Mouse (Mus musculus) embryo, embryonic 11 days (tissue): Measurements from ENCODE around the gene Dmrt3.

Experiments
- DNase-seq: peaks from one replicate; pipeline ENCODE4 v3.0.0-alpha.2; 2015

Dmrt3 gene

DNA sequence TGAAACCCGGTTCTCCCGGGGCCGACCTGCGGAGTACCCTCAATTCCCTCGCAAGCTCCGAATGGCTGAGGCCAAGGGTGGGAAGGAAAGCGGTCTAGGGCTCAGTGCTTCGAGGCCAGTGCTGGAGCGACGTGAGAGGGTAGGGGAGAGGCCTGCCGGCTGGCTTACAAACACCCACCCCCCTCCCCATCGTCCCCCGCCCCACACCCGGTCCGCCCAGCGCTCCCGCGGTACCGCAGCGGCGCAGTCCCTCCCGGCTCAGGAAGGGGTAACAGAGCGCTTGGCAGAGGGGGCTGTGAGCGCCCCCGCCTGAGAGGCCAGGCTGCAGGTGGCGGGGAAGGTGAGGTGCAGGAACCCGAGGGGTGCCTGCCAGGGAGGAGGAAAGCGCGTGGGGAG, at the start of gene Dmrt3:
TSS of gene Dmrt3 (plus strand) at position 287 of the 396 bp plus-strand sequence.
- DNase-seq, result peak; percentile 66

GRCm38 (mm10) chr19:25564430-25564829, 45.7 kb upstream of the Dmrt3 start:
- DNase-seq, result no peak

DNA sequence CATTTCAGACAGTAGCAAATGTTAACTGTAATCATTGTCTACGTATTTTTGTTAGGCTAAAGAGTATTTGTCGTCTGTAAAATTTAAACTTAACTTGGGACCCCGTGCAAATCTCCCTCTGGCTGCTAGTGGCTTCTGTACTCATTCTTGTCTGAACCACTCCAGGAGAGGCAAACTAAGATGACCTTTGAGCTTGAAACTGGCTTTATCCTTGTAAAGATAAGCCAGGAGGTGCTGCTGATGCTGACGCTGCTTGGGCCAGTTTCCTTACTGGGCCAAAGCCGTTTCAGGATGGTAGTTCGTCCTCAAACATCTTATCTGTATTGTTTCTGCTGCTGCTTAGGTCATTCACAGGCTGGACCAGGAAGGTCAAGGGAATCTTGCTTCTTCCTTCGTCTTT, 40.3 kb upstream of the Dmrt3 start:
- no peak for DNase-seq

DNA sequence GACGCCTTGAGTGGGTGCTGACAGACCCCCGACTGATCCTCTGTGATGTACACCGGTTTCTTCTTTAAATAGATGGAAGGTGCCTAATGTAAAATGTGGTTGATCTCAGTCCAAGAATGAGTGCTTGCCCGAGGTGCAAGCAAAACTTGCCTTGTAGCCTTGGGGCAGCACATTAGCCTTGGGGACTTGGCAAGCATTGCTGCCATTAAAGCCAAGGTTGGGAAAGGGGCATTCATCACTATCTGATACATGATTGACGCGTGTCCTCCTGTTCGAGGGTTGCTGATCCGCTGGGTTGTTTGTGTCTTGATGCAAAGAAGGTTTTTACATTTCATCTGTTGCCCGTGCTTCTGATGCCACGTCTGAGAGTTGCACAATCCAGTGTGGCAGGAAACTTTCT, 35.7 kb upstream of the Dmrt3 start:
- no peak for DNase-seq

GRCm38 (mm10) chr19:25574981-25575814, 34.9 kb upstream of the Dmrt3 start:
- peak; percentile 43 for DNase-seq

DNA sequence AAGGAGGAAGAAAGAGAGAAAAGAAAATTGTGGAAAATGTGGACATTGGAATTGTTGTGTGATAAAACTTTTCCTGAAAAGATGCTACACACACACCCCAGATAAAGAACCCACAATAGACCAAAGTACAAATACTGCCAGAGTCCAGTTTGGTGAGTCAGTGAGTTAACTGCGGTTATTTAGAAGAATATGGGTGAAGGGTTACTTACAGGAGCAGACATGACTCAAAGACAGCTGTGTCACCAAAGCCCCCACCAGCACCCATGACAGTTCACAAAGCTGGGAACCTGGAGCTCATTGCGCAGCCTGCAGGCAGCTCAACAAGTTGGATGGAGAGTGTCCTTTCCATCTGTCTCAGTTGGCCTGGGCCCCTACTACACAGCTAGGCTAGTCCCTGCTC, 31.7 kb upstream of the Dmrt3 start:
- DNase-seq, result no peak

DNA sequence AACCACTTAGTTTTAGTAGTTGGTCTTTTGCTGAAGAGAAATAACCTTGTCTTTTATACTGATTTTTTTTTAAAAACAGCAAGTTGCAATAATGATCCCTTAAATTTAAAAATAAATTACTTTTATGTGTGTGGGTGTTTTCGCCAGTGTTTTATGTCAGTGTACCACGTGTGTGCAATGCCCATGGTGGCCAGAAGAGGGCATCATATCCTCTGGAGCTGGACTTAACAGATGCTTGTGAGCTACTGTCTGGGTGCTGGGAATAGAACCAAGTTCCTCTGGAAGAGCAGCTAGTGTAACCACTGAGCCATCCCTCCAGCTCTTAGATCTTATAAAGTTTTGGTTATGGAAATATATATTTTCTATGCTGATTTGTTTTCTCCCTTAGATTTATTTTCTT, 30.7 kb upstream of the Dmrt3 start:
- DNase-seq, result no peak

GRCm38 (mm10) chr19:25597717-25598232, 12.3 kb upstream of the Dmrt3 start:
- no peak for DNase-seq

GRCm38 (mm10) chr19:25598626-25599025, 11.5 kb upstream of the Dmrt3 start:
- DNase-seq, result no peak

DNA sequence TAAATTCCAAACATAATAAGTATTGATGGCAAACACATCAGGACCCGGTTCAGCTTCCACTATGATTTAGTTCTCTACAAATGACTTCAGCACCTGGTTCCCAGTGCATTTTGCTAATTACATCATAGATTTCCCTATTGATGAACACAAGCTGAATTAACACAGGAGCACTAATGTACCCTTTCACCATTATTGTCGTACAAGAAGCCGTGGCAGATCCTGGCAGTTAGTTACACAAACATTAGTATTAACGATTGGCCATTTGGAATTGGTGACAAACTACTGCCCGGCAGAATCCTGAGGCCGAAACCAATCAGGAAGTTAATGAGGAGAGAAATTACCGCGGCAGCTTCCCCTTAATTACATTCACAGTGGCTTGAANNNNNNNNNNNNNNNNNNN, 8.1 kb upstream of the Dmrt3 start:
- no peak for DNase-seq

DNA sequence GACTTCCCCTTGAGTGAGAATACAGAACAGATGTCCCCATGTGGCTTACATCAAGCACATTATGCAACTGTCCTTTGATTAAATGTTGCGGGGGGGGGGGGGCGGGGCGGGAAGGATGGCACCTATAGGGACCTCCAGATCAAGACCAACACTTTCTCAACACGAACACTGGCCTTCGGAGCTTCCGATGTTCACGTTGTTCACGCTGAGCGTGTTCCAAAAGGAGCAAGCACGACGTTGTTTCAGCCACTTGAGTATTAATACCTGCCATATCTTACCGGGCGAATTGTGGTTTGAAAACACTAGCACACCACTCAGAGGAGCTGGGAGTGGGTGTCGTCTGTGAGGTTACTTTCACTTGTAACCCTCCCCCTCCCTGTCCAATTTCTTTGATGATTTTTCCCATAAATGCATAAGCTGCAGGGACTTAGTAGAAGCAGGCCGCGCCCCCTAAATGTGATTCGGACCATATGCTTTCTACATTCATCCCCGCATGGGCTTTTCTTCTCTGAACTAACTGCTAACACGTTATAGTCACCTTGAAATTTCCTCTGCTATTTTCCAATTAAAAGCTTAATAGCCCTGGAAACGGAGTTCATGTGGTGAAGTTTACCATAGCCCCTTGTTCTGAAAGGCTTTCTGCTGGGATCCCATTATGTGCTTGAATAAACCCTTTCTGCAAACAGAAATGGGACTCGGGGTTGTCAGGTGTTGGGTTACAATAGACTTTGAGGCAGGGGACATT, 2.5 kb upstream of the Dmrt3 start:
- DNase-seq, result peak; percentile 67

DNA sequence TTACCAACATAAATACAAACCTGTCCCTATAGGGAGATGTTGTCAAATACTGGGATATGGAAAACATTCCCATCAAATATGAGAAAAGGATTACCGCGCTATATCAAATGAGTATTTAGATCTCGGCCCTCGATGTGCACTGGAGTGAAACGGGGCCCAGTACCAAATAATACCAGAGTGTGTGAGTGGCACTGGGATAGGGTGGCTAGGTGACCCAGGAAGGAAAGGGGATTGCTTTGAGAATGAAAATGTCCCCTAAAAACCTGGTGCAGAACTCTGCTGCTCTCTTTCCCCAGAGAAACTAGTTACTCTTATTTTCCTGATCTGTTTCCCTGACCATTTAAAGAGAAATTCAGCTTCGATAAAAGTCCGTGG, 1.9 kb upstream of the Dmrt3 start:
- no peak for DNase-seq

DNA sequence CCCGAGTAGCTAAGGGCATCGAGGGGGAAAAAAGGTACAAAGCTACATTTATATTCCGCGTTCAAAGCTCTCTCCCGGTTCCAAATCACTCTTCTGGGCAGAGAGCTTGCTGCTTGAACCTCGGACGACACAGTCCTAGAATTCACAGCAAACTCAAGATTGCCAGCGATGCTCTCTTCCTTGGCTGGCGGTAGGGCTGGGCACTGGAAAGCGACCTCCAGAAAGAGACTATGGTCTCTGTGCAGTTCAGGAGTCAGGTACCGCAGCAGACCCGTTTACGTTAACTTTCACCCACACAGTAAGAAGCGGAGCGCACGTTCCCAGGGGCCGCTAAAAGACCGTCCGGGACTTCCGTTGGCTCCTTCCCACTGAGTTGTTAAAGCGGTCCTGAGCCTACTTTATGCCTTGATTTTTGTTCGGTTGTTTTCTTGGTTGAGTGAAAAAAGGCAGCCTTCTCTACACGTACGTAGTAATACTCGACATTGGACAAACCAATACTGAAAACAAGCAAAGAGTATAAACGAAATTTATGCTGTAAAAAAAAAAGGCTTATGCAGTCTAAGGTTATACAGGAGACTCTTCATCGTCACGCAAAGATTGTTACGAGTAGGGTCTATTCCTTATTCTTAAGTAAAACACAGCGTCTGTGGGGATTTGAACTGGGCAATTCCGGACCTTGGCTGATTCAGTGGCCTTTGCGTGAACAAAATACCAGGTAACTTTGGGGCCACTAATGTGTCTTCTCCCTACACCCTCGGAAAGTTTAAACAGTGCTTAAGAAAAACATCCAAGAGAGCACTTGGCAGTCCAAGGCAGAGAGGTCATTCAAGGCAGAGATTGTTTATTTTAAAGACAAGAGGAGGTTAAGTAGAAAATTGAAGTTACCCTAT, 895 bp upstream of the Dmrt3 start:
- peak; percentile 62 for DNase-seq

DNA sequence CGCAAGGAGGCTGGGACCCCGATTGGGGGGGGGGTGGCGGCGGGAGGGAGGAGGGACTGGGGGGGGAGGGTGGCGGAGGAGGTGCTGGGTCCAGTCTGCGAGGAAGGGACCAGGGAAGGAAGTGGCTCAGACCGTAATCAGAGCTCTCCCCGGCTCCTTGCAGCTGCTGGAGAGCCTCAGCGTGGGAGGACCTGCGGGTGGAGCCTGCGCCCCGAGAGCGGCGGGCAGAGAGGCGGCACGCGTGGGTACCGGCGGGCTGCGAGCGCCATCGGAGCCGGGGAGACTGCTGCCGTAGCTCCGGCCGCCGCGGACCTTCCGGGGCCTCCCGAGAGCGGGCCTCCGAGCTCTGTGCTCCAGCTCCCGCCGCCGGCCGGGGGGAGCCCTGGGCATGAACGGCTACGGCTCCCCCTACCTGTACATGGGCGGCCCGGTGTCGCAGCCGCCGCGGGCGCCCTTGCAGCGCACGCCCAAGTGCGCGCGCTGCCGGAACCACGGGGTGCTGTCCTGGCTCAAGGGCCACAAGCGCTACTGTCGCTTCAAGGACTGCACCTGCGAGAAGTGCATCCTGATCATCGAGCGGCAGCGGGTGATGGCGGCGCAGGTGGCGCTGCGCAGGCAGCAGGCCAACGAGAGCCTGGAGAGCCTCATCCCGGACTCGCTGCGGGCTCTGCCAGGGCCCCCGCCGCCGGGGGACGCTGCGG, 460 bp downstream of the Dmrt3 start:
- DNase-seq, result peak; percentile 63

DNA sequence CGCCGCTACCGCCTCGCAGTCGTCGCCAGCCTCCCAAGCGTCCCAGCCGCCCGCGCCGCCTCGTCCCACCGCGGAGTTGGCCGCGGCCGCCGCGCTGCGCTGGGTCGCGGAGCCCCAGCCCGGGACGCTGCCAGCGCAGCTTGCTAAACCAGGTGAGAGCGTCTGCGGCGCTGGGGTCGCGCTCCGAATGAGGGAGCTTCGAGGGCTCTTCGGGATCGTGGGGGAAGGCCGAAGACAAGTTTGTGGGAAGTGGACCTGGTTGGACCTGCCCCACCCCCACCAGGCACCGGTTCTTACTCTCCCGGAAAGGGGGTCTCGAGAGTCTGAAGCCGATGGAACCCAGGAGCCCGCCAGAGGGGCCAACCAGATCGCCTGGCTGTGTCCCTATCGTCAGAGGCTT, 1.0 kb downstream of the Dmrt3 start:
- no peak for DNase-seq

DNA sequence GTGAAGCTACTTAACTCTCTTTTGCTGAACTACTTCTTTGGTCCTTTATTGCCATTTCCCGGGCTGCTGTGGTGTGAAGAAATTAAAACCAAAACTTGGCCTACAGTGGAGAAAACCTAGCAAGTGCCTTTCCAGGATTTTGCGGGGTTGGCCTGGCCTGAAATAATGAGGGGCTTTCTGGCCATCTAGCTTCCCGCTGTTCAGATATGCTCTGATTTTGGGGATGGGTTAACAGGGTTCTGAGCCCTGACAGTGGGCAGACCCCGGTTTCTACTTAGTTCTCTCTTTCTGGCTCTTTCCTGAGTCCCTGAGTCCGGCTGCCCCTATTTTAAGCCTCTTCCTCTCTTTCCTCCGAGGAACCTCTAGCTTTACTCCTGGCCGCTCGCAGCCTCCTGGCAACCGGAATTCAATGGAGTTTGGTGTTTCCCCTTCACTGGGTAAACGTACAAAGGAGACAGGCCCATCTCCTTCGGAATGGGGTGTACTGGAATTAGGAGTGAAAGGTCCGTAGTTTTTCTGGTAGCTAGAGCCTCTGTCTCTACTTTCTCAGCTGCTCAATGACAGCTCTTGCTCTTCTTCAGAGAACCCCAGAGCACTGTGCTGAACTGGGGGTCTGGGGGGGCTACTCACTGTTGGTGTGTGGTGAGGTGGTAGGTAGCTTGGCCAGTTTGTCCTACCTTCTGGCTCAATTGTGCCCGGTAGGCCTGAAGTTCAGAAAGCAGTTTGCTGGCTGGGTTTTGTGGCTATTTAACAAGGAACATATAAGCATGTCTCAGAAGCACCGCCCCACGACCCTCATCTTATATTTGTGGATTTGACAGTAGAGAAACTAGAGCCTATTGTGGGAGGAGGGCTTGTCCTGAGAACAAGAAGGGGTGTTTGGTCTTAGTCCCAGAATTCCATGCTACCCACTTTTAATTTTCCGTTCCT, 2.0 kb downstream of the Dmrt3 start:
- peak; percentile 45 for DNase-seq

GRCm38 (mm10) chr19:25612806-25613295, 2.8 kb downstream of the Dmrt3 start:
- no peak for DNase-seq

GRCm38 (mm10) chr19:25613476-25614300, 3.6 kb downstream of the Dmrt3 start:
- peak; percentile 48 for DNase-seq

DNA sequence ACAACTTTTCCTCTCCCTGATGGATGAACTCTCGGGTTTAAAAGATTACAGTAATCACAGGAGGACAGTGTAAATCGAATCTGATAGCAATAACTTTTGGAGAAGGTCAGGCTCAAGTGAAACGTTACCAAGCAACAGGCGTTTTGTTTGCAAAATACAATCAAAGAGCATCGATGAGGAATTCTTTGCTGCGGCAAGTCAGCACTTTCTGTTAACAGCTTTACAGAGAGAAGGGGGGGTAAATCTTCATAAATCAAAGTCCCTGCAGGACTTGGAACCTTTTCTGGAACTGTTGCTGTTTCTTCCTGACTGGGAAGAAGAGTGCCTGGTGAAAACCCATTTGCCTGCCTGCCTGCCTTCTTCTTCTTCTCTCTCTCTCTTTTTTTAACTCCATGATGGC, 5.8 kb downstream of the Dmrt3 start:
- DNase-seq, result no peak
